Mouse (Mus musculus) v-Abl transformed pro-B cells (cell line): ENCODE measurements around the gene Tnr.

Source experiments
- in situ Hi-C, 2 experiments: fragments of 400-800 bp; cut with MboI; formaldehyde crosslinking; loops; one replicate each; pipeline ENCODE4 v1.15.1; 2025; ENCODE audit not compliant: unreplicated experiment in 2 of 2

Gene Tnr

GRCm38 (mm10) chr1:159852088-159852487, 328.5 kb downstream of the Tnr start:
- in situ Hi-C loops = no loop called here

- in situ Hi-C loops = no loop called here
These were observed 330.7 kb downstream of the Tnr start for GRCm38 (mm10) chr1:159854261-159854660.

GRCm38 (mm10) chr1:159861782-159862474, 338.4 kb downstream of the Tnr start:
- in situ Hi-C loops = no loop called here

GRCm38 (mm10) chr1:159865696-159866095, 342.1 kb downstream of the Tnr start:
- in situ Hi-C loops = no loop called here

- in situ Hi-C loops = no loop called here
These were observed 346.3 kb downstream of the Tnr start for GRCm38 (mm10) chr1:159869619-159870441.

GRCm38 (mm10) chr1:159872866-159873265, 349.3 kb downstream of the Tnr start:
- in situ Hi-C loops = no loop called here

GRCm38 (mm10) chr1:159878681-159879080, 355.1 kb downstream of the Tnr start:
- in situ Hi-C loops = loop anchor here (25.0 kb wide), 2 partner anchors 591 to 1191 kb away; no protein-coding TSS in a partner anchor

- in situ Hi-C loops = loop anchor here (10.0 to 25.0 kb wide), 3 partner anchors 485 to 1193 kb away; no protein-coding TSS in a partner anchor
These were observed 356.3 kb downstream of the Tnr start for GRCm38 (mm10) chr1:159879866-159880265.

GRCm38 (mm10) chr1:159885476-159885875, 361.9 kb downstream of the Tnr start:
- in situ Hi-C loops = loop anchor here (10.0 to 25.0 kb wide), 3 partner anchors 491 to 1198 kb away; no protein-coding TSS in a partner anchor

- in situ Hi-C loops = loop anchor here (10.0 to 25.0 kb wide), 3 partner anchors 494 to 1201 kb away; no protein-coding TSS in a partner anchor
These were observed 365.0 kb downstream of the Tnr start for GRCm38 (mm10) chr1:159888611-159889010.

GRCm38 (mm10) chr1:159889012-159889765, 365.6 kb downstream of the Tnr start:
- in situ Hi-C loops = loop anchor here (10.0 to 25.0 kb wide), 3 partner anchors 494 to 1202 kb away; no protein-coding TSS in a partner anchor

GRCm38 (mm10) chr1:159890524-159890923, 367.0 kb downstream of the Tnr start:
- in situ Hi-C loops = loop anchor here (25.0 kb wide), 2 partner anchors 603 to 1203 kb away; no protein-coding TSS in a partner anchor

- in situ Hi-C loops = loop anchor here (25.0 kb wide), 2 partner anchors 608 to 1208 kb away; no protein-coding TSS in a partner anchor
These were observed 371.5 kb downstream of the Tnr start for GRCm38 (mm10) chr1:159895094-159895493.

GRCm38 (mm10) chr1:159899991-159900390, 376.4 kb downstream of the Tnr start:
- in situ Hi-C loops = loop anchor here (10.0 to 25.0 kb wide), 4 partner anchors 285 to 1213 kb away; no protein-coding TSS in a partner anchor

- in situ Hi-C loops = loop anchor here in 1 of 2 experiments (10.0 to 25.0 kb wide), 2 partner anchors 284 to 487 kb away; no protein-coding TSS in a partner anchor
These were observed 377.1 kb downstream of the Tnr start for GRCm38 (mm10) chr1:159900639-159901038.

- in situ Hi-C loops = loop anchor here in 1 of 2 experiments (10.0 to 25.0 kb wide), 2 partner anchors 283 to 486 kb away; no protein-coding TSS in a partner anchor
These were observed 378.0 kb downstream of the Tnr start for GRCm38 (mm10) chr1:159901366-159902119.

- in situ Hi-C loops = loop anchor here in 1 of 2 experiments (10.0 to 25.0 kb wide), 2 partner anchors 283 to 485 kb away; no protein-coding TSS in a partner anchor
These were observed 378.5 kb downstream of the Tnr start for GRCm38 (mm10) chr1:159902120-159902497.

- in situ Hi-C loops = loop anchor here in 1 of 2 experiments (5.0 to 25.0 kb wide), 2 partner anchors 36 to 476 kb away; no protein-coding TSS in a partner anchor
These were observed 387.4 kb downstream of the Tnr start for GRCm38 (mm10) chr1:159911006-159911405.

- in situ Hi-C loops = loop anchor here (5.0 to 25.0 kb wide), 3 partner anchors 33 to 473 kb away; no protein-coding TSS in a partner anchor
These were observed 391.2 kb downstream of the Tnr start for GRCm38 (mm10) chr1:159914726-159915125.
